Mouse (Mus musculus) gastrocnemius, adult 18-20 months (tissue): ENCODE data around the gene Ppp2r3d. TPM values are rescaled to one million over a fixed set of nuclear protein-coding genes. Genes with fewer than 3 reads are reported as not detected.
"Not testable (repeated sequence)": the region's sequence is repeated elsewhere in the genome, so short reads cannot be mapped to it uniquely, and the experiment has no call there.

Experiments
- DNase-seq: peaks from one replicate; pipeline ENCODE4 v3.0.0; 2021; ENCODE audit warnings: low spot score
- long read RNA-seq, 2 experiments: library from polyadenylated mRNA; stranded (forward); transcript quantifications; one replicate each; pipeline ENCODE4 v2.0.0; 2021
- total RNA-seq, 2 experiments: library from RNA; stranded (reverse); gene quantifications; 2 replicates each; pipeline ENCODE4 v1.2.3; 2021

Gene Ppp2r3d
- 10 to 100 TPM; 27.9 to 30.0 TPM for total RNA-seq
- long read RNA-seq, experiment 1: 0 reads
- long read RNA-seq, experiment 2: 0 reads

- DNase-seq: no peak
Observed at GRCm38 (mm10) chr9:124476096-124476902, at the start of gene Ppp2r3d. Gene Ppp2r3d, minus strand, starts transcription at chr9:124476898.

- not testable (repeated sequence) for DNase-seq
Observed at GRCm38 (mm10) chr9:124493693-124494092, 17.0 kb upstream of the Ppp2r3d start, which contains the start of gene Gm21836. Gene Gm21836, minus strand, starts transcription at chr9:124493793.

- DNase-seq: not testable (repeated sequence)
Observed at GRCm38 (mm10) chr9:124480361-124480980, 3.8 kb upstream of the Ppp2r3d start.

GRCm38 (mm10) chr9:124478081-124478480 is 1.4 kb upstream of the Ppp2r3d start:
- no peak for DNase-seq

GRCm38 (mm10) chr9:124475689-124476088 is 1.0 kb downstream of the Ppp2r3d start:
- DNase-seq: no peak

- no peak for DNase-seq
Observed at GRCm38 (mm10) chr9:124456572-124456971, 20.1 kb downstream of the Ppp2r3d start.

- DNase-seq: peak; percentile 4
Observed at GRCm38 (mm10) chr9:124442533-124442855, 34.2 kb downstream of the Ppp2r3d start.

GRCm38 (mm10) chr9:124441681-124442532 is 34.8 kb downstream of the Ppp2r3d start:
- DNase-seq: no peak

GRCm38 (mm10) chr9:124440724-124441045 is 36.0 kb downstream of the Ppp2r3d start:
- DNase-seq: no peak

- DNase-seq: peak; percentile 12
Observed at GRCm38 (mm10) chr9:124439848-124440723, 36.6 kb downstream of the Ppp2r3d start.

GRCm38 (mm10) chr9:124439403-124439847 is 37.3 kb downstream of the Ppp2r3d start:
- peak; percentile 7 for DNase-seq

GRCm38 (mm10) chr9:124438686-124439346 is 37.9 kb downstream of the Ppp2r3d start:
- DNase-seq: no peak

- DNase-seq: peak; percentile 93
Observed at GRCm38 (mm10) chr9:124425411-124425885, 51.2 kb downstream of the Ppp2r3d start.

GRCm38 (mm10) chr9:124424542-124425410 is 51.9 kb downstream of the Ppp2r3d start:
- DNase-seq: peak; percentile 98

GRCm38 (mm10) chr9:124424292-124424541 is 52.5 kb downstream of the Ppp2r3d start:
- no peak for DNase-seq

GRCm38 (mm10) chr9:124423552-124424291 is 53.0 kb downstream of the Ppp2r3d start:
- DNase-seq: peak; percentile 98

GRCm38 (mm10) chr9:124422900-124423551 is 53.7 kb downstream of the Ppp2r3d start:
- peak; percentile 92 for DNase-seq

GRCm38 (mm10) chr9:124422427-124422826 is 54.3 kb downstream of the Ppp2r3d start:
- DNase-seq: peak; percentile 64
